Mouse (Mus musculus) neutrophil, adult 59 days (primary cell): ENCODE measurements around the gene Pgm3. TPM values are rescaled to one million over a fixed set of nuclear protein-coding genes. Genes with fewer than 3 reads are reported as not detected.

Experiments
- total RNA-seq, 2 experiments: library from RNA; stranded (reverse); gene quantifications; 1 replicate in 1 of 2; 2 replicates in 1 of 2; pipeline ENCODE4 v1.2.4; 2023

Pgm3 gene
- 1 to 10 TPM; 5.3 to 6.2 TPM for total RNA-seq

DNA sequence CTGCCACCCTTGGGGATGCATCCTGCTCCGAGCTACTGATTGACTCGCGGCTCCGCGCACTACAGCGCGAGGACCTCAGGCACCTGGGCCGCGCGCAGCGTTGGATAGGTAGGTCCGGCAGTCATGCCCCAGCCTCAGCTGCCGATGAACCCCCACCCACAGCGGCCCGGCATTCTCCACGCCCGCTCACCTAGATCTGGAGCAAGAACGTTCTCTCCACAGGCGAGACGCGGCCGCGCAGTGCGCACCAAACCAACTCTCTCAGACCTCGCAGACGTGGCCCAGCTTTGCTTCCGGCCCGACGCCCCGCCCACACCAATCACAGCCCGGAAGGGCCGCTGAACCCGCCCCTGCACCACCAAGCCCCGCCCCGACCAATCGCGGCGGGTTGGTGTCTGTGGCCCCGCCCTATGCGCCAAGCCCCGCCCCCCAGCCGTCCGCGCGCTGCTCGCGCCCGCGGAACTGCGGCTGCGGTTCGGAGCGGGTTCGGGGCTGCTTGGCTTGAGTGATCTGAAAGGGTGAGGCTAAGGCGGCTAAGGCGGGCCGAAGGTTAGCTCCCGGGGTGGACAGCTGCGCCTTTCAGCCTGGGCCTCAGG is at the start of gene Pgm3, which contains the start of gene Rwdd2a:
Gene Pgm3, minus strand, starts transcription at position 303 of the 596 bp plus-strand sequence.
Gene Rwdd2a, plus strand, starts transcription at position 452 of the 596 bp plus-strand sequence.

Other genes with a start within 250 kb of the Pgm3 start
- gene Ube2cbp, start 106.9 kb downstream of the Pgm3 start, total RNA-seq = 1 to 10 TPM; 1.0 TPM
- 10 to 100 TPM; 34.7 to 36.1 TPM for gene Dop1a, start 104.7 kb downstream of the Pgm3 start, total RNA-seq
- 1 to 10 TPM; 3.5 to 4.1 TPM for gene Rwdd2a, start 149 bp upstream of the Pgm3 start, total RNA-seq
- gene Me1, start 124.1 kb upstream of the Pgm3 start, total RNA-seq = under 1 TPM in 1 of 2 experiments, not detected in 1; 0.11 TPM
- gene Prss35, start 171.8 kb upstream of the Pgm3 start, total RNA-seq = under 1 TPM in 1 of 2 experiments, not detected in 1; 0.31 TPM